Mouse (Mus musculus) cerebellum, adult 2 months (tissue): ENCODE measurements at regions not wholly inside any gene's neighbourhood (a gene's known extent, or its start where the extent isn't known, plus 50 kb on each side); places are given as distances from the start of the nearest gene placed in this dataset.
"Not testable (repeated sequence)": the region's sequence is repeated elsewhere in the genome, so short reads cannot be mapped to it uniquely, and the experiment has no call there.

Source experiments
- DNase-seq, 2 experiments: peaks; one replicate each; pipeline ENCODE4 v3.0.0; 2021
- H3K27ac ChIP-seq: fragments of 200-500 bp; 2 replicates; pipeline ENCODE4 v1.5.1; 2012; ENCODE audit warnings: low read length, control low read depth, inconsistent platforms; ENCODE audit not compliant: insufficient read depth
- H3K27me3 ChIP-seq: fragments of 200-500 bp; 2 replicates; pipeline ENCODE4 v1.6.1; 2012; ENCODE audit warnings: inconsistent platforms, mild to moderate bottlenecking, low read length, moderate library complexity; ENCODE audit not compliant: control insufficient read depth, insufficient read depth
- H3K4me1 ChIP-seq: fragments of 200-500 bp; 2 replicates; pipeline ENCODE4 v1.6.1; 2011; ENCODE audit warnings: low read length; ENCODE audit not compliant: control insufficient read depth, insufficient read depth
- H3K4me3 ChIP-seq: fragments of 200-500 bp; replicated peaks from 2 replicates; pipeline ENCODE3; 2011; ENCODE audit warnings: mild to moderate bottlenecking, low read depth, low read length, control low read depth; ENCODE audit not compliant: insufficient read depth
- CTCF ChIP-seq: fragments of 200-500 bp; IDR thresholded peaks from 2 replicates; pipeline ENCODE4 v1.5.1; 2011; ENCODE audit warnings: low read depth, mild to moderate bottlenecking, control low read depth, low read length, moderate library complexity, borderline replicate concordance; ENCODE audit not compliant: insufficient read depth
- POLR2A ChIP-seq: fragments of 200-500 bp; IDR thresholded peaks from 2 replicates; pipeline ENCODE4 v1.6.1; 2011; ENCODE audit warnings: low read length, control low read depth, borderline replicate concordance; ENCODE audit not compliant: insufficient read depth
- WGBS: fragments of 180-500 bp; shearing (Covaris S2); methylation state at CpG from one replicate; pipeline ENCODE4 v1.1.7; 2018; 5-methylcytosine and 5-hydroxymethylcytosine counted together

DNA sequence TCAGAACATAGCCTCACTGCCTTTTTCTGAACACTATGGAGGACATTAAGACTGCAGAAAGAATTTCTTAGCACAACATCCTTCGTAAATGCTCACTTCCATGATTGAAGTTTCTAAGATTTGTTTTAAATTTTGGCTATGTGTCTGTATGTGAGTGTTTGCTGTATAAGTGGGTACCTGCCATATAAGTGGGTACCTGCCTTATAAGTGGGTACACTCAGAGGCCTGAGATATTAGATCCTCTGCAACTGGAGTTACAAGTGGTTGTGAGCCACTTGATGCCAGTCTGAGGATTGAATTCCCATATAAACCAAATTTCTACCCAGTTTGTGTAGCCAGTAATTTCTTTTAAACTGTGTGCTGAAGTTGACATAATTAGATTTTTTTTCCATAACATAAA lies 67.8 kb downstream of the Foxa2 start:
- DNase-seq, result no peak
- H3K4me1 ChIP-seq, result no peaks in the 10 kb centered on the region; the same call in 1 of the 2 replicates
- no peak overlapping the region for H3K4me3 ChIP-seq
- H3K27me3 ChIP-seq, result no peaks in the 10 kb centered on the region; the same call in 1 of the 2 replicates
- WGBS, result 96% methylated on average over 1 of the region's 1 CpGs
- H3K27ac ChIP-seq, result no peak overlapping the region
- TF ChIP-seq POLR2A, result no peak
- no peak for TF ChIP-seq CTCF

DNA sequence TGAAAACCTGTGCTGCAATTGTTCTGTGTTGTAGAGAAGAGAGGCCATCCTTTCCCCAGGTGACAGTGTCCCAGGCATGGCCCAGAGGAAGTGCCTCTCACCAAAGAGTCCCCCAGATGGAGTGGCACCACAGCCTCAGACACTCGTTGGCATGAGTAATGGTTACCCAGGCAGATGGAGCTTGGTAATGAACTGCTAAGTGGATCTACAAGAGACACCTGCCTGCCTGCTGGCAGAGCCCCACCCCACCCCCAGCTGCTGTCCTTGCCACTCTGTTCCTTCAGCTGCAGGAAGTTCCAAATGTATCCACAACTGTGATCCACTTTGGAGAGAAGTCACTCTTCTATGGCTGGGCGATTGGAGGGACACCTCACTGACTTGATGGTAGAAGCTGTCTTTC lies 72.0 kb downstream of the Foxa2 start:
- DNase-seq, result no peak
- H3K4me3 ChIP-seq, result no peak overlapping the region
- TF ChIP-seq POLR2A (no peak), CTCF (no peak)
- no peaks in the 10 kb centered on the region for H3K4me1 ChIP-seq
- no peak overlapping the region for H3K27ac ChIP-seq
- H3K27me3 ChIP-seq, result no peaks in the 10 kb centered on the region
- WGBS, result 30% methylated on average over 2 of the region's 2 CpGs

DNA sequence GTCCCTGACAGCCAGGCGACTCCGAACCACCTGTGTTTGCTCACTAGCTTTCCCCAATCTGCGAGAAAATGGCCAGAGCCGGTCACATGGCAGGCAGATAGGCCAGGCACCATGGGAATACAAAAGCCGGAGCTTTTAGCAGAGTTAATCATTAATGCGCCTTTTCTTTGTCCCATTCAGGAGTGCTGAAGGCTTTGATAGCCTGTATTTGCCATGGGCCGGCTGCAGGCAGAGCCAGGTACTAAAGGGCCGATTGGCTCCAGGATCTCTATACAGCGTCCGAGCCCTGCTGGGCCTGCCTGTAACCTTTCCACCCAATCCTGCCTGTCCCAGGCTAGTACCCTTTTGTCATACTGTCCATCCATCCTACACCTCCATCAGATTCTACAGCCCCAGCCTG lies 78.1 kb downstream of the Foxa2 start:
- Histone ChIP-seq H3K4me3 (no peak overlapping the region), H3K27ac (no peak overlapping the region), H3K27me3 (no peaks in the 10 kb centered on the region), H3K4me1 (no peaks in the 10 kb centered on the region)
- no peak for DNase-seq
- no peak for TF ChIP-seq CTCF
- TF ChIP-seq POLR2A, result no peak
- 44% methylated on average over 10 of the region's 10 CpGs for WGBS

DNA sequence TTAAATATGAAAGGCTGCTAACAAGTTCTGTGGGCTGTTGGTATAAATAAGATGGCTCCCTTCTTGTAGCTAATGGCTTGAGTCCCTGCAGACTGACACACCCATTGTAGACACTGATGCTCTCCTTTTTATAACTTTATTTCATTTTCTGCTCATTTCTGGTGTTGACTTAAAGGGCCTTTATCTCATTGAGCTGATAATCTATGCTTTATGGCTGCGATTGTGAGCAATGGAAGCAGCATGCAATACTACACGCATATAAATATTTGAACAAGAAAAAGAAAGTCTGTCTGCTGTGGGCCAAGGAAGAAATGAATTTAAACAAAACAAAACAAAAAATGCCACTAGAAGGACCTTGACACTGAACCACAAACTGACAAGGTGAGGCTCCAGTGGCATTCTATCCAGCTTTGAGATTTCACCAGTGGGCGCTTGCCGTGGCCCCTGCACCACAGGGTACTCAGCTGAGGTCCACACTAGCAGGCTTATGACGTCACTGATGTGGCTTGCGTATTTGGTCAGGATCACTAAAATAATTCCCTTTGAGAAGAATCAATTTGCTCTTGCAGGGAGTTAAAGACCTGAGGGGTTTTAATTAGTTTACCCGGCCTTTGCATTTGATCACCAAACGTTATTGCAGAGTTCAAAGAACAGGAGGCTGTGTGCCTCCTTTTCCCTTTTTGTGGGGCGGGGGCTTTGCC lies 78.8 kb downstream of the Foxa2 start:
- TF ChIP-seq CTCF, result no peak
- TF ChIP-seq POLR2A, result no peak
- no peak for DNase-seq
- H3K27ac ChIP-seq, result no peak overlapping the region
- 81% methylated on average over 9 of the region's 9 CpGs for WGBS
- no peaks in the 10 kb centered on the region for H3K4me1 ChIP-seq
- H3K27me3 ChIP-seq, result no peaks in the 10 kb centered on the region
- H3K4me3 ChIP-seq, result no peak overlapping the region

DNA sequence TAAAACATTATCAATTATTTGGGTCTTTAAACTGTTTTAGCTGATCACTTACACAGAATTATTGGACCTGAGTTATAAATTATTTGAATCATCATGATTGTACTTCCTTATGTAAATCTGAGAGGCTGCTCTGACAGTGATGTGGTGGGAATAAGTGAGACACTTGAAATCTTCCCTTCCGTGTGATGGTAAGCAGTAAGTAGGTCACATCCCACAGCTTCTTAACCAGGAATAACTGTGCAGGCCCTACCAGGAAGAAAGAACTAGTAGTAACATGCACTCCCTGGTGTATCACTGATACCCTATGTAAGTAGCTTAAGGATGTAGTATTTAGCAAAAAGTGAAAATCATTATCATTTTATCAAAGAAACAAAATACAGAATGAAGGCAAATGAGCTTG lies 83.5 kb downstream of the Foxa2 start:
- H3K27me3 ChIP-seq, DNase-seq: not testable (repeated sequence)
- WGBS, result 91% methylated on average over 1 of the region's 1 CpGs

DNA sequence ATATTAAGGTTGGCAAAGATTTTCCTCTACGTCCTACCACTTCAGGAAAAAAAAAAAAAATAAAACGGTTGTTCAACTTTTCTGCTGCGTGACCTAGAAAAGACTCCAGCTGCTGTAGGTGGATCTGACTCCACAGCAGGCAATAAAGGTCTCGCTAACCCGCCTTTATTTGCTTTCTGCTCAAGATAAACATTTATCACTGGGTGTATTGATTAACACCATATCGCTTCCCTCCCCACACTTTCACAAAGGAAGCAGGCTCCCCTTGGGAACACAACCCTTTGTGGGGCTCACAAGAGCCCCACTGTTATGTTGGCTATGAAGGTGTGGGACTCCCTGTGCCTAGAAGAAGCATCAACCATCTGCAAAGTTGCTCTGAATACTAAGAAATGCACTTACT lies 85.1 kb downstream of the Foxa2 start:
- TF ChIP-seq CTCF, result no peak
- TF ChIP-seq POLR2A, result no peak
- no peak for DNase-seq
- WGBS, result 67% methylated on average over 6 of the region's 6 CpGs

More for the DNA sequence above, 83.5 kb downstream of the Foxa2 start:
- not testable (repeated sequence) for H3K27ac ChIP-seq, H3K4me1 ChIP-seq, H3K4me3 ChIP-seq

DNA sequence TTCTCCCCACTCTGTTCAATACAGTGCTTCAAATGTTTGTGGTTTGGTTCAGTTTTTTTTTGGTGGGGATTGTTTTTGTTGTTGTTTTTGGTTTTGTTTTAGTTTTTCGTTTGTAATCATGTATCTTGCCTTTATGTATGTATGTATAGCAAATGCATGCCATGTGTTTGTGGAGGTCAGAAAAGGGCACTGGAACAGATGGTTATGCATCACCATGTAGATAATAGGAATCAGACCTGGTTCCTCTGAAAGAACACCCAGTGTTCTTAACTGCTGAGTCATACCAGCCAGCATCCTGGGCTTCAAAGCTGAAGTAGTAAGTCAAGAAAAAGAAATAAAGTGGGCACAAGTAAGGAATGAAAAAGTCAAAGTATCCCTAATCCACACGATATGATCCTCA lies 92.6 kb downstream of the Foxa2 start:
- Histone ChIP-seq H3K27ac (no peak overlapping the region), H3K27me3 (no peaks in the 10 kb centered on the region), H3K4me1 (no peaks in the 10 kb centered on the region), H3K4me3 (no peak overlapping the region)
- WGBS, result 72% methylated on average over 2 of the region's 2 CpGs
- TF ChIP-seq POLR2A (no peak), CTCF (no peak)
- no peak for DNase-seq

More for the DNA sequence above, 85.1 kb downstream of the Foxa2 start:
- Histone ChIP-seq H3K4me1 (no peaks in the 10 kb centered on the region), H3K4me3 (no peak overlapping the region), H3K27me3 (no peaks in the 10 kb centered on the region), H3K27ac (no peak overlapping the region)

DNA sequence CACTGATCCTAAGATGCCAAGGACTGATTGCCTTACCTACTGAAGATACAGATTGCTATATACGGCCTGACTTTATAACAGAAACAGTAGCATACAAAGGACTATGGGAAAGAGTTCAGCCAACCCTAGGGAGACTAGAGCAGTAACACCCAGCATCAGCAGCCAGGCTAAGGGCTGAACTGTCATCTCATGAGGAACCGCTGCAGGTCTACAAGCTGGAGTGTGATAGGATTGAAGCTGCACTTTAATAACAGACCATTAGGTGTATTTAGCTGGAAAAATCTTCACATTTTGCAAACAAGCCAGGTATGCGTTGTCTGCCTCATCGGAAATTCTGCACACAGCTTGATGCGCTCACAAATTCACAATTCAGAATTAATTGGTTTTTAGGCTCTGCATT lies 95.5 kb downstream of the Foxa2 start:
- DNase-seq, result no peak
- TF ChIP-seq CTCF (no peak), POLR2A (no peak)
- 75% methylated on average over 5 of the region's 5 CpGs for WGBS
- no peak overlapping the region for H3K27ac ChIP-seq
- H3K27me3 ChIP-seq, result no peaks in the 10 kb centered on the region
- H3K4me1 ChIP-seq, result no peaks in the 10 kb centered on the region
- H3K4me3 ChIP-seq, result no peak overlapping the region
